Mouse (Mus musculus) spleen, postnatal 14 days (tissue): ENCODE results near the gene Pard3.

Source experiments
- DNase-seq, 2 experiments: peaks; one replicate each; pipeline ENCODE4 v3.0.0; 2021 to 2022; ENCODE audit warnings: low spot score in 2 of 2

The Pard3 gene

DNA sequence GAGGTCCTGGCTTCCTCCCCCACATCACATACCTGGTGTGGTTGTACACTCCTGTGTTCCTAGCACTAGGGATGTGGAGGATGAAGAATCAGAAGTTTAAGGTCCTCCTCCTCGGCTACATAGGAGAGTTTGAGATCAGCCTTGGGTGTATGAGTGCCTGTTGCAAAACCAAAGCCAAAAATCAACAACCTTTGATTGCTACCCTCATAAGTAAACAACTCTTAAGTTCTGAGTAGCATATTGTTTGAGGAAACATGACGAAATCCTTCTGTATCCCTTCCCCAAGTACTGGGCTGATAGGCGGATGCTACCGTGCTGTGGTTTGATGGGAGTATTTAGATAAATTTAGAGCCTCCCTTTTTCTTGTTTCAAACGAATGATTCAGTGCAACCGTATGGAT, 20.9 kb downstream of the Pard3 start:
- no peak for DNase-seq

DNA sequence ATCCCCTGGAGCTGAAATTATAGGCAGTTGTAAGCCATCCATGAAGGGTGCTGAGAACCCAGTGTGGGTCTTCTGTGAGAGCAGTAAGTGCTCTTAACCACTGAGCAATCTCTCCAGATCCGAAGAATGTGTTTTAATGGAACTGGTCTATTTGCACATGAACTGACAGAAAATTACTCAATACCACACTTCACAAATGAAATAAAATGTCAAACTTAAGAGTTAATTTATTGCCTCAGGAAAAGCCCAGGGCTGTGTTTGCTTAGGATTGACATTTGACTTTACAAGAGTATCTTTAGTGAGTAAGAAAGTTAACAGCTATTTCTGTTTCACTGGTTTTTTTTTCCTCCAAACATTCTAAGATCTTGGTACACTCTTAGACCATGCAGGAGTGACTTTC, 23.7 kb downstream of the Pard3 start:
- no peak for DNase-seq

DNA sequence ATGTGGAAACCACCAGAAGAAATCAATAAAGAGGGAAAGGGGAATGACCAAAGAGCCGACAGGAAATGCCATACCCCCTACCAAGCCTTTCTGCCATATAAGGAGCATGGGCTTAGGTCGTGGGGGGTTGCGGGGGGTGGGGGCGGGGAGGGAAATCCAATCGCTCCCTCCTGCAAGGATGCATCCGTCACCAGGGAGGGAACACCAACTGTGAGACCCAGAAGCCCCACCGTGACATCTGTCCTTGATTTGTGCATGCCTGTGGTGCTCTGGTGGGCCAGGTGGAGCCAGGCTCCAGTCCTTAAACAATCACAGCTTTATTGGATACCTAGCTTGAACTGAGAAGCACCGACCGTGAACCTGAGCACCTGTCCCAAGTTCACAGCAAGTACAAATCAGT, 24.7 kb downstream of the Pard3 start:
- DNase-seq, result no peak

DNA sequence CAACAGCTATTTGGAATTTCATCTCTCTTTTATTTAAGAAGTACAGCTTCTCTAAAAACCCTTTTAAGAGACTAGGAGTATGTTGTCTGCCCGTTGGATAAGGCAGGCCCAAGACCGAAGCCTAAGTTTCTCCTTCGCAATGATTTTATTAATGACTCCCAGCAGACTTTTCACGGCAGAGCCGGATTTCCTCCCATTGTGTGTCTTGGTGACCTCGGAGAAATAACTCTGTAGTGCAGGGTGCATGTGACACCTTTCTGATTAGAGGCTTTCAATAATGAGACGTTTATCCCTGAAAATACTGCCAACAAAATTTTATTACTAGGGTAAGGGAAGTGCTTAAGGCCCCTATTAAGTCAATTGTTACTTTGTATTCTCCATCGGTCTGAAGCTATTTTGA, 25.3 kb downstream of the Pard3 start:
- no peak for DNase-seq

DNA sequence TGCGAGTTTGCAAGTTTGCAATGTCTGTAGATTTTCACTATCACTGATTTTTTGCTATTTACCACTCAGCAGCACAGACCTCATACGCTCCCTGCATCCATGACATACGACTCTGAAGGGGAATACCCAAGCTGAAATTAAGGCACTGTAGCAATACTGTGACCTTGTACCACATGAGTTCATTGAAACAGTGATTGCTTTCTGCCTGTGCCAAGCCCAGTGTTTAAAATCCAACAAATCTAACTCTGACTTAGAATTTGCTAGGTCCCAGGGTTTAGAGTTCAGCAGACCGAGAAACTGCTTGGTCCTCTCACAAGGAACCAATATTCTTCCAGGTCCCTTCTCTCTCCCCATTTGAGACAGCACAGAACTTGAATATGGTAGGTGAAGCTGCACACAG, 26.7 kb downstream of the Pard3 start:
- no peak for DNase-seq

DNA sequence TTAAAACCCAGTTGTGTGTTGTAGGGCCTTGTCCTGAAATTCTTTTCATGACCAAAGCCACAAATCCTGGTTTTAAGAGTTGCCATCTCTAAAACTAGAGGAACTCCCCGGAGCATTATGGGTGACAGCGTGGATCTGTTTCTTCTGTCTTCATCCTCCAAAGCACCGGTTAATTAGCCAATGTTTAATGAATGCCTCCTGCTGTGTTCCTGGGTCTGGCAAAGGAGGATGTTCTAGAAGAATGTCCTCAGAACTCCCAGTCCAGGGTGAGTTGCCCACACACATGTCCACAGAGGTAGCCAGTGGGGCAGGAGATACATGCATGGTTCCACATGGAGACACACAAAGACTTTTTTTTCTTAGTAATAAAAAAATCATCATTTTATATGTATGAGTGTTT, 28.2 kb downstream of the Pard3 start:
- no peak for DNase-seq

DNA sequence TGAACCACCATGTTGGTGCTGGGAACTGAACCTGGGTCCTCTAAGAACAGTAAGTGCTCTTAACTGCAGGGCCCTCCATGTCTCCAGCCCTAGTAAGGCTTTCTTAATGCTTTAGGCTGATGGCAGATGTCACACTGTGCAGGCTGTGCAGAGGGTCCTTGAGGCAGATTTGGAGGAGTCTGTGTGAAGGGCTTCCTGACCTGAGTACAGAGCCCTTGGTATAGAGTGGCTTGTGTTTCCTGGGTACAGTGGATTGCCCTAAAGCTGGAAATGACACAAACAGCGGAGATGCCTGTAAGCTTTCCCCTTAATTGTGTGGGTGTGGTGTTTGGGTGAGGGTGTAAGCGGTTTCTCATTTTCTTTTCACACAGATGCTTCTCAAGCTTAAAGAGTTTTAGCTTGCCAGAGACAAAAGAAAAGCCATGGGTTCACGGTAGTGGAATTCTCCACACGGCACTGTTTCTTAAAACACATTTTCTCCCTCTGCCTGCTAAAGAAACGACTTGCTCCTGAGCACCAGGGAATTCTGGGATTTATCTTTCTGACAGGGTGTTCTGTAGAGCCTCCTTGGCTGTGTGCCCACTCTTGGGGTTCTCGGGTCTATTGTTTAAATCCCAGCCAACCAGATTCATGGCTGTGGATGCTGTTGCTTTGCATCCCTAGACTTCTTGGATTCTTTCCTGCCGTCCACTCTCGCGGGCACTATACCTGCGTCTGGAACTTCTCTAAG, 28.9 kb downstream of the Pard3 start:
- no peak for DNase-seq

DNA sequence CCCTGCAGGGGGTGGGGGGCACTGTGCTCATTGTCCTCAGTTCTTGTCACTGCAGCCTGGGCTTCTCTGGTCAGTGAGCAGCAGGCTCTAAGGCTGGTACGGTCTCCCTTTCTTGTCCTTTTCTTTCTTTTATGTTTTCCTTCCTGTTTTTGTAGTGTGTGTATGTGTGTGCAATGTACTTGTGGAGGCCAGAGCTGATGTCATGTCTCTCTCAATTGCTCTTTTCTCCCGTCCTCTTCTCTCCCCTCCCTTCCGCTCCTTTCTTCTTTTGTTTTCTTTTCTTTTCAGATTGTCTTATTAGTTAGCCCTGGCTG, 29.4 kb downstream of the Pard3 start:
- no peak for DNase-seq

DNA sequence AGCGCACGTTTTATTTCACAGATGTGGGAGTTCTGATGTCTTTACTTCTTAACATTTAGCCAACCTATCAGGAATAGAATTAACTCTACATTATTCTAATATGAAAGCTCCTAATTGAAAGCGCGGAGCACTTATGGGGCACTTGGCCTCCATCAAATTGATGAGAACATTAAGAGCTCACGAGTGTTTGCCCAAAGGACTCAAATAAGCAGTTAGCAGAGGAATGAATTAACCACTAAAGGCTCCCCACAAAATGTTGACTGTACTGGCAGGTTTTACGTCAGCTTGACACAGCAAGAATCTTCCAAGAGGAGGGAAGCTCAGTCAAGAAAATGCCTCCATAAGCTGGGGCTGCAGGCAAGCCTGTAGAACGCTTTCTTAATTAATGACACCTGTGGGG, 32.1 kb downstream of the Pard3 start:
- DNase-seq, result no peak

DNA sequence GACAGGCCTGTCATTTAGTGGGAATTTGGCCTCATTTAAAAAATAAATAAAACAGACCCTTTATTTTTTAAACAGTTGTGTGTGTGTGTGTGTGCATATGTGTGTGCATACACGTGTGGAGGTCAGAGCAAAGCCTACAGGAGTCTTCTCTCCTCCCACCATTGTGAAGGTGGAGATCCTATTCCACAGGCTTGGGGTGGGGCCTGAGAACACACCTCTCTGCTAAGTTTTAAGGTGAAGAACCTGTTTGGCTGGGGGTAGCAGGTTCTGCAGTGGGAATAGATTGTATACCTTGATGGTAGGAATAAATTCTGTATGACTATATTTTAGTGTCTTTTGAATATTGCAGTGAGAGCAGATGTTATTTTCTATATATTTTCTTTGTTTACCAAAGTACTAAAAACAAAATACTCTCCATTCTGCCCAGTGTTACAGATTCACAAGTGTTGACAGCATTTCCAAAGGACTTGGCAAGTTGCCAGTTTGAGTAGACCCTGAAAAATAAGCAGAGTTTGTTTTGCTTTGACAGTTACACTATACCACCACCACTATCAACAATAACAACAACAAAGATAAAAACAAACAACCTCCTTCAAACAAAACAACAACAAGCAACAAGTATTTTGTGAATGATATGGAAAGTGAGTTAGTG, 35.9 kb downstream of the Pard3 start:
- DNase-seq, result no peak

DNA sequence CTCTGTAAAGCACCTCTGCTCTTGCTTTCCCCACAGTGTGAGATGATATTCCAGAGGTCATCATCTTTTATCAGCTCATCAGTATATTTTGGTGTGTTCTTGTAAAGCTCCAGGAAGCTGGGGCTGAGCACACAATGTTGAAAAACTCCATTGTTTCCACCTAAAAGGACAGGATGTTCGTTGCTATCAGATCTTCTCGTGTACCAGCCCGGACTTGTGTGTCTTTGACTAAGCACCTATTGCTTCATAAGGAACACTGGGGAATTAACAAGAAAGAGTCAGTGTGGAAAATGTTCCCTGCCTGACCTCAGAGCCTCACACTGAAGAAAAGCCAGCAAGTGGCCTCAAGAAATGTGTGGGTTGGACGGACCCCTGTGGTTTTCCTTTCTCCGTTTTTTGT, 39.6 kb downstream of the Pard3 start:
- no peak for DNase-seq

DNA sequence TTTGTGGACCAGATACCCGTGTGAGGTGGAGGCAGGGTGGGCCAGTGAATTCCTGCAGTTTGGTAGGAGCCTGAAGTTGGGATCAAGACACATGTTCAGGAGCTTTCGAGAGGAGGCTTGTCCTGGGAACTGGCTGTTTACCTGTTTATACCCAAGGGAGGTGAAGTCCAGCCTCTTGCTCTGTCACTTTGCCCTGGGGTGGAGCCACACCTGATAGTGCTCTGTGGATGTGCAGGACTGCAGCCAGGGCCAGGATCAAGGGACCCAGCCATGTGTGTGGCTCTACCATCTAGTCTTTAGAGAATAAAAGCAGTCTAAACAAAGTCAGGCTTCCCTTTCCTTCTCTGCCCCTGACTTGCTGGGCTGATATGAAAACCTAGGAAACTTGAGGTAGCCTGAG, 40.9 kb downstream of the Pard3 start:
- no peak for DNase-seq

DNA sequence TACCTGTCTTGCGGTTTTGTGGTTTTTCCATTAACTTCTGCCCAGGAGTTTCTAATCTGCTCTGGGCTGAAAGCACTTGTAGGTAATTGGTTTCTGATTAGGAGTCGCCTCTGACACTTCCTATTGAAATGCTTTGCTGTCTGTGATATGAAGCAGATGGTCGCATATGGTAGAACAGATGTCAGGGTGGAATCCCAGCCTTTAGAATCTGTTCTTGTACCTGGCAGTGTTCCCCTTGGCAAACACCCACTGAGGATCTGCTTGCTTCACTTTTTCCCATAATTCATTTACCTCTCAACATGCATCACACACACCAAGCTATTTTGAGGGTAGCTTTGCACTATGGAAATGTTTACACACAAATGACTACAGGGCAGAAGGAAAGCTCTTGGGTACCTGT, 44.2 kb downstream of the Pard3 start:
- DNase-seq, result no peak

DNA sequence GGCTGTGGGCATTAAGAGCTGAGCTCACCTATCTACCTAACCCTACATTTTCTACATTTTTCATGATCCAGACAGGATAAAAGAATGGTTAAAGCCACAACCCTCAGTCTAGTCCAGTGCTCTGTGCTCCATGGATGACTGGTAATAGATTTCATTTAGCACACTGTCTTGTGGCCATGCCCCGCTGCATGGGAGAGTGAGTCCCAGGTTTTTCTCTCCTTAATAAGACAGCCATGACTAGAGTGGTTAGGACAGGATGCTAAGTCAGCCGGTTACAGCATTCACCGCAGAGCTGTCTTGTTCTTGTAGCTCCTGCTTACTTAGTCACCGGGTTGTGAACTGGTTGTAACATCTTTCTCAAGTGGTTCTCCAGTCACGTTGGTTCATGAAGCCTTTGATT, 49.5 kb downstream of the Pard3 start:
- DNase-seq, result no peak

DNA sequence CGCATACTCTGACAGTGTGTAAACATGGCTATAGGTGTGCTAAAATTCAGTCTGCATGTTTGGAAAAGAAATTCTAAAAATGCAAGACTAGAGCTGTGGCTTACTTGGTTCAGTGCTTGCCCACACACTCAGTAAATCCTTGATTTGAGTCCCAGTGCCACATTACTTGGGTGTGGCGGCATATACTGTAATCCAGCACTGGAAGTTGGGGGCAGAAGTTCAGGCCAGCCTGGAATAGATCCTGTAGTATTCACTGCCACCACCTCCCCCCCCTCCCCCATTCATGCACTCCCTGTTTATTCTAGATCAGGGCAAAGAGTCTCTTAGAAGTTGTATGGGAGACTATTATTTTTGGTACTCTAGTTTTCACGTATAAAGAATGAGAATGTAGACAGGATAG, 52.1 kb downstream of the Pard3 start:
- DNase-seq, result no peak

DNA sequence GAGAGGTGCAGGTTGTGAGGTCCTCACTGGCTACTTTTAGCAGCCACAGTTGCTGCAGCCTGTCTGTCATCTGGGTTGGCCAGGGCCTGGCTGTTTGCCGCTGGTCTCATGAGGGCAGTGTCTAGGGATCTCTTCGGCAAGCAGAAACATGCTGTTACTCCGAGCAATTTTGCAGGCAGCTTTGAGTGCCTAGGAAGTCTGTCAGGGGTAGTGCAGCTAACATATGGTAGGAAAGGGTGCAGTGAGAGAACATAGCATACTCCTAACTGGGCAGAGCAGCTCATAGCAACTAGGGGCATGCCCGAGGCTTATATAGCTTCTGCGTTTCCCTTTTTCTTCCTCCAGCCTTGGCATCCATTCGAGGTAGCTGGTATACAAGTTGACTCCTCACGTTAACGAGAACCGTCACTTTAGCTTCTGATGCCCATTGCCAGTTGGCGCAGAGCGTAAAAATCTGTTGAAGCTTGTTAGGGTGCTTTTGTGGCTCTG, 54.7 kb downstream of the Pard3 start:
- no peak for DNase-seq

DNA sequence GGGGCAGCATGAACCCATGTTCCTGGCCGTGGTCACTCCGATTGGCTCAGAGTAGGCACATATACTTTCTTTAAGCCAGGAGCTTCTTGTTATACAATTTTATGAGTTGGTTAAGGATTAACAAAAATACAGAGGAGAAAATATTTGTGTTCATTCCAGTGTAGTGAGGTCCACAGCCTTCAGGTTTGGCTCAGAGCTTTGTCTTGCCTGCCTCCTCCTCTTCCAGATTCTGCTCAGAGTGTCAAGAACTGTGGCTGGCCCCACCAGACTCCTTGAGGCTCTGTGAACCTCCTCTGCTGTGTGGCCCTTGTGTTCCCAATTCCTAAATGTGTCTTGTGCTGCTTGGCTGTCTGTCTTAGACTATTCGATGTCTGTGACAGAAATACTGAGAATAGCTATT, 59.7 kb downstream of the Pard3 start:
- DNase-seq, result no peak

DNA sequence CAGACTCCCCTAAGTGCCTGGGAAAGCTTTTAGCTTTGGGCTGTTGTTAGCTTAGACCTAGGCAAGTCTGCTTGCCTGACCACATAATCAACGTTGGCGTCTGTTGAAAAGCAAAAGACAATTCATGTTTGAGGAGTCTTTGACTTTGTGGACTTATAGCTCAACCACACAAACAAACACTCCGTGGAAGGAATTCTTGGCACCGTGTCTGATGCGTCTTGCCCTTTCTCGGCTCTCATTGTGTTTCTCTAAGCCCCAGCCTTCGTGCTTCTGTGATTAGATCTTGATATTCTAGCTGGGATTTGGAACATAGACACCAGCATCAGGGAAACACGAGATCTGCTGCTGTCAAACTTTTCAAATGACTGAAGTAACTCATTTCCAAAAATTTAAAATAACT, 61.1 kb downstream of the Pard3 start:
- DNase-seq, result no peak

DNA sequence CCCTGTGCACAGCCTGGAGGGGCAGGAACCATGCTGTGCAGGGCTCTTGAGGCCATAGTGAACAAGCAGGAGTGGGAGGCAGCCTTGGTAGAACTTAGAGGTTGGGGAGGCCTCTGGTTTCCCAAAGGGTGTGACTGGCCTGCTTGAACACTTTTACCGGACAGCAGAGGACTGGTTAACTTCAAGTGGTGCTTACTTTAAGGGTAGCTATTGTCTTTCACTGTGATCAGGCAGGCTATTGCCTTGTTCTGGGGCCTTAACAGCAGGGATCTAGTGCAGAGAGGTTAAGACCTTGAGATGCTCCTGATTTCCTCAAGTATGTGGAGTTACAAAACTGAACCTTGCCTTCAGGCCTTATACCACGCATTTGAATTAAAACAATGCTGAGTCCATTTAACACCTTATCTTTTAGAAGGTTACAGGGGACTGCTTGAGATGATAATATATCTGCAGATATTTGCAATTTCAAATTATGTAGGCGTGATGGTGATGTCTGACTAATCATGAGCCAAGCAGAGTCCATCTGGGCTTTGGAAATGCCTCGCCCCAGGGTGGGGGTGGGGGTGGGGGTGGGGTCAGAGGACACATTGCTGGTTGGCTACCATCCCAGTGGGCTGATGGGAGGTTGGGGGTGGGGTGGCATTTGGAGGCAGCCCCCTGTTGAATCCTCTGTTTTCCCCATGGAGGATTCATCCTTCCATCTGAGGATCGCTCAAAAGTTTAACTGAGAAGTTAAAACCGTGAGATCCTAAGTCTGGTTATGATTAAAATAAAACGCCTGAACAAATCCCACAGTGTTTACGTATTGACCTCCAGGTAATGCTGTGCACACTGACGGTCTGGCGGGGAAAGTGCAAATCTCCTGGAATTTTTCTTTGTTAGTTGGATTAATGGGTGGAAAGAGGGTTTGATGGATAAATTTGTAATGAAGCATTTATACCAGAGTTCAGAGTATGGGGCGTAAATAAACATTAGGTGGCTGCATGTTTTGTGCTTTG, 62.3 kb downstream of the Pard3 start:
- DNase-seq, result no peak

DNA sequence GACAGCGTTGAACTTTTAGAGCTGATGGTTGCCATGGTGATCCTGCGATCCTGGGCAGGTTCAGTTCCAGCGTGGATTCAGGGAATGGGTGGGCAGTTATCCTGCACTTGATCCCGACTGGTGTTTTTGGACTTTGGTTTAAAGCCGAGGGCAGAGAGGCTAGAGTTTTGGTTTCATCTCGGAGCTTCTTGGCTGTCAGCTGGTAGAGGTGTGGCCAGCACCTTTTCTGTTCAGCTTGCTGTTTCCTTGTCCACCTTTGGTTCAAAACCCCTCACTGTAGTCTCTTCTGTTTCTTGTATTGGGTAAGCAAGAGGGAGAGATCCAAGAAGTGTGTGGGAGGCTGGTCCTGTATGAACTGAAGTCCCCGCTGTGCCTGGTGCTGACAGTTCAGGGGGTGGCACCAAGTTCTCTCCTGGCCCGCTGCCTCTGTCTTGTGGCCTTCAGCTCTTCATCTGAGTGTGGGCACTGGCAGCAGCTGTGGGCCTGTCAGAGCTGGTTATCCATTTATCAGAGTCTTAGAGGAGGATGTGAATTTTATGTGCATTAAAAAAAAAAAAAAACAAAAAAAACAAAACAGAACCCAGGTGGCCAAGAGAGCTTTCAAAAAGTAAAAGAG, 65.2 kb downstream of the Pard3 start:
- DNase-seq, result no peak

DNA sequence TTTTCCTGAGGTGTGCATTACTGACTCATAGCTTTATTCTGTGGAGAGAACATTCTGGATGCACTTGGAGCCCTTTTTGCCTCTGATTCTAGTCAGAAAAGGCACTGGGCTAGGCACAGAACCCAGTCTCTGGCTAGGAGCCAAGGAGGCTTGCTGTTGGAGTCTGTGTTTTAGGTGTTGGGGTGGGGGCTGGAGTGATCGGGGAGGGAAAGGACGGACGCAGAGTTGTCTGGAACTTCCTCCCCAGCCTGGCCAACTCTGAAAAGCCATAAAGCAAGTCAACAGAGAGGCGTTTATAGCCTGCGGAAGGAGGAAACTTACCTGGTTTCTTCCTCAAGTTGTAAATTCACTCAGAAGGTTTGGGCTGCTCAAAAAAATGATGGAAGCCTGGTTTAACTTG, 70.6 kb downstream of the Pard3 start:
- DNase-seq, result no peak

DNA sequence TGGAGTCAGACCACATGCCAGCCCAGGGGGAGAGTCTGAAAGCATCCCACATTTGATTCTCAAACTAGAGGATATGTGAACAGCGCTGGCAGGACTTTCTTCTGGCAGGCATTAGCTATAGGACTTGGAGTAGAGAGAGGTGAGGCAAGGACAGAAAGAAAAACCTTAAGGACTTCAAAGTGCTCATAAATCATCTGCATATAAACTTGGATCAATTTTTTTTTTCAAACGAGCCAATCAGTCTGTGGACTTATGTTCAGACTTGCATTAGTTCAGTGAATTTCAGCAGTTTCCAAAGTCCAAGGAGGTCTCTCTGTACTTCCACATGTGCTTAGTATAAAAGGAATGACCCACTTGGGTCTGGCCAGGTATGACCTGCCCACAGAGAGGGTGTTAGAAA, 72.5 kb downstream of the Pard3 start:
- DNase-seq, result no peak
